9 mouse cellular contexts compared by ENCODE assay signal in the genomic region with DNA sequence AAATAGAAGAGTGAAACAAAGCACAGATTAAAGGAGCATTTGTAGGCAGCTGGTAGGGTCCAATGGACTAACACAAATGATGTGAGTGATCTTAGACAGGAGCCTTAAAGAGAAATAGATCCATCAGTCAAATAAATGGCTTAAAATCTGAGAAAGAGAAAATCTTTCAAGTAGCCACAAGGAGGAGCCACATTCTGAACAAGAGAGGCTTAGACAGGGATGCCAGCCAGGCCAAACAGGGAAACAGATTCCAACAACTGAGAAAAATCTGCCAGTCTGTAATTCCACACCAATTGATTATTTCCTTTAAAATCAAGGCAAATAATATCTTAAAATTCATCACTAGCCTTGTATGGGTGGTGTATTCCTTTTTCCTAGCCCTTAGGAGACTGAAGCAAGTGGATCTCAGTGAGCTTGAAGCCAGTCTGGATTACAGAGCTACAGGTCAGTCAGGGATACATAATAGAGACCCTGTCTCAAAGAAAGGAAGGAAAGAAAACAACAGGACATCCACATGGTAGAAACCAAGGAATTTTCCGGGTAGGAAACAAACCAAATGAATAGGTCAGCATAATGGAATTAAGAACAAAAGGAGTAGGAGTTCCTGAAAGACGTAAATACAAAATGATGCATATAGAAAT. TPM values are rescaled to one million over a fixed set of nuclear protein-coding genes. Genes with fewer than 3 reads are reported as not detected.
A peak's percentile ranks its signal among the peaks of the same experiment; 100 is the strongest.
DNase-seq lines count a peak whose midpoint lies in the region; ATAC-seq and TF ChIP-seq lines count a peak whose summit lies in the region.
"Had no signal": no experiment of that assay in that cellular context is flagged by ENCODE, and none has a peak within 500 bp of the region (broad histone marks: within the 10 kb centered on the region; RNA-seq: fewer than 3 reads in every experiment).

No protein-coding gene starts in this region.

- H3K27me3 ChIP-seq in liver, adult 2 months (ENCODE audit: control insufficient read depth, insufficient read depth, low read length): no peaks in the 10 kb centered on the region
- H3K27me3 ChIP-seq in liver, embryonic 11.5 days (replicated peaks; ENCODE audit: control insufficient read depth, insufficient read depth, low read length): no peaks in the 10 kb centered on the region
- no peaks in the 10 kb centered on the region for H3K27me3 ChIP-seq in neural tube, embryonic 15.5 days (replicated peaks)
- H3K27me3 ChIP-seq: limb, embryonic 15.5 days had no signal

- no peak overlapping the region for H3K4me3 ChIP-seq in liver, adult 2 months (ENCODE audit: insufficient read depth, low read depth, low read length)
- H3K4me3 ChIP-seq in liver, embryonic 11.5 days (ENCODE audit: low read depth, low read length): no peak overlapping the region
- H3K4me3 ChIP-seq in neural tube, embryonic 15.5 days (replicated peaks): no peak overlapping the region
- H3K4me3 ChIP-seq: limb, embryonic 15.5 days had no signal

- H3K27ac ChIP-seq in liver, adult 2 months (replicated peaks; ENCODE audit: insufficient read depth, low read depth, low read length): no peak overlapping the region
- no peak overlapping the region for H3K27ac ChIP-seq in liver, embryonic 11.5 days (ENCODE audit: low read depth, low read length)
- H3K27ac ChIP-seq in neural tube, embryonic 15.5 days (replicated peaks): no peak overlapping the region
- H3K27ac ChIP-seq: limb, embryonic 15.5 days had no signal

- no peak overlapping the region for H3K9ac ChIP-seq in liver, adult 2 months (ENCODE audit: low read depth, low read length)
- no peak overlapping the region for H3K9ac ChIP-seq in liver, embryonic 11.5 days (ENCODE audit: low read depth, low read length)
- H3K9ac ChIP-seq in neural tube, embryonic 15.5 days (replicated peaks): no peak overlapping the region
- H3K9ac ChIP-seq: limb, embryonic 15.5 days had no signal

- peaks cover 3% of the 10 kb centered on the region for H3K36me3 ChIP-seq in liver, adult 2 months (ENCODE audit: control insufficient read depth, insufficient read depth, low read length)
- no peaks in the 10 kb centered on the region for H3K36me3 ChIP-seq in liver, embryonic 11.5 days (ENCODE audit: control insufficient read depth, insufficient read depth, low read length)
- peaks cover 12% of the 10 kb centered on the region; the same call in 1 of the 2 replicates for H3K36me3 ChIP-seq in neural tube, embryonic 15.5 days

- no peak for ATAC-seq in liver, embryonic 11.5 days (replicated peaks; ENCODE audit: low FRiP score)
- peak; percentile 53; the same call in 1 of the 2 replicates for ATAC-seq in neural tube, embryonic 15.5 days (ENCODE audit: low FRiP score)

- DNase-seq in adrenal gland, postnatal 10 days: peak; percentile 23
- DNase-seq in adrenal gland, adult 18-20 months (ENCODE audit: low spot score in 2 of 2): no peak
- peak; percentile 55 for DNase-seq in liver, adult 2 months (ENCODE audit: extremely low read depth, low read depth, low spot score)
- no peak for DNase-seq in liver, embryonic 11.5 days (ENCODE audit: low spot score)
- DNase-seq in embryo, embryonic 11 days: peak; percentile 40
- peak; percentile 3 to 35 for DNase-seq in kidney, postnatal 4 days
- DNase-seq in ovary, adult 18-20 months (ENCODE audit: low spot score): no peak

- no peak for TF ChIP-seq POLR2A in liver, adult 2 months (IDR thresholded peaks at IDR 0.05; ENCODE audit: extremely low read depth, insufficient read depth, low read length)

- no peaks in the 10 kb centered on the region for H3K4me1 ChIP-seq in liver, adult 2 months (ENCODE audit: control insufficient read depth, insufficient read depth, low read length)
- no peaks in the 10 kb centered on the region for H3K4me1 ChIP-seq in liver, embryonic 11.5 days (replicated peaks; ENCODE audit: control insufficient read depth, insufficient read depth, low read length)
- no peaks in the 10 kb centered on the region for H3K4me1 ChIP-seq in neural tube, embryonic 15.5 days
- H3K4me1 ChIP-seq: limb, embryonic 15.5 days had no signal

- H3K4me2 ChIP-seq in liver, embryonic 11.5 days: no peak overlapping the region
- H3K4me2 ChIP-seq in neural tube, embryonic 15.5 days: no peak overlapping the region
- H3K4me2 ChIP-seq: limb, embryonic 15.5 days had no signal

- TF ChIP-seq CTCF in liver, adult 2 months (IDR thresholded peaks at IDR 0.05; ENCODE audit: low read depth, low read length): peak; percentile 16; the same call in 1 of the 2 replicates

- 83% methylated on average over 2 of the region's 2 CpGs for WGBS in liver, adult 2 months
- 84% methylated on average over 2 of the region's 2 CpGs for WGBS in liver, embryonic 11.5 days
- 85% methylated on average over 2 of the region's 2 CpGs for WGBS in neural tube, embryonic 15.5 days

- H3K79me2 ChIP-seq in liver, adult 2 months (ENCODE audit: control insufficient read depth, insufficient read depth, low read length): no peaks in the 10 kb centered on the region

- H3K9me3 ChIP-seq in liver, embryonic 11.5 days (ENCODE audit: control insufficient read depth, low read length): no peaks in the 10 kb centered on the region
- H3K9me3 ChIP-seq in neural tube, embryonic 15.5 days (replicated peaks): no peaks in the 10 kb centered on the region
- H3K9me3 ChIP-seq: limb, embryonic 15.5 days had no signal

RNA-seq across cellular contexts. Expression of gene Pp2d1, which starts 26.8 kb away (rescaled TPM):
- not detected for total RNA-seq in adrenal gland, postnatal 10 days (2021)
- total RNA-seq in adrenal gland, adult 18-20 months (2021): not detected
- total RNA-seq in liver, adult 2 months (2014; rRNA removed): 0.09 TPM in 1 of 2 replicates, not detected in the other
- polyA plus RNA-seq in liver, adult 2 months (2012; rRNA removed): not detected in 2 replicates
- polyA plus RNA-seq in liver, embryonic 11.5 days (2014; fragmentation: Nextera tagmentation; extraction: Ambion mirVana): 0.12 and 0.38 TPM in 2 replicates
- 0.44 and 0.46 TPM in 2 replicates for polyA plus RNA-seq in neural tube, embryonic 15.5 days (2015; fragmentation: Nextera tagmentation; extraction: Ambion mirVana)

RNA-seq across cellular contexts. Expression of gene Rab5a, which starts 33.4 kb away (rescaled TPM):
- 10 to 100 TPM; 73.3 to 79.8 TPM for total RNA-seq in adrenal gland, postnatal 10 days (2021)
- total RNA-seq in adrenal gland, adult 18-20 months (2021): 100 to 1,000 TPM in 1 of 2 experiments, 10 to 100 TPM in 1; 78.9 to 109 TPM
- 44.8 and 53.7 TPM in 2 replicates for total RNA-seq in liver, adult 2 months (2014; rRNA removed)
- polyA plus RNA-seq in liver, adult 2 months (2012; rRNA removed): 6.0 and 7.5 TPM in 2 replicates
- 57.4 and 59.7 TPM in 2 replicates for polyA plus RNA-seq in liver, embryonic 11.5 days (2014; fragmentation: Nextera tagmentation; extraction: Ambion mirVana)
- polyA plus RNA-seq in neural tube, embryonic 15.5 days (2015; fragmentation: Nextera tagmentation; extraction: Ambion mirVana): 106 and 115 TPM in 2 replicates

RNA-seq across cellular contexts. Expression of gene Efhb, which starts 49.3 kb away (rescaled TPM):
- under 1 TPM; 0.67 to 0.69 TPM for total RNA-seq in adrenal gland, postnatal 10 days (2021)
- under 1 TPM; 0.19 to 0.40 TPM for total RNA-seq in adrenal gland, adult 18-20 months (2021)
- total RNA-seq in liver, adult 2 months (2014; rRNA removed): 0.07 TPM in 1 of 2 replicates, not detected in the other
- polyA plus RNA-seq in liver, adult 2 months (2012; rRNA removed): not detected in 2 replicates
- polyA plus RNA-seq in liver, embryonic 11.5 days (2014; fragmentation: Nextera tagmentation; extraction: Ambion mirVana): 0.08 and 0.19 TPM in 2 replicates
- 0.56 and 0.66 TPM in 2 replicates for polyA plus RNA-seq in neural tube, embryonic 15.5 days (2015; fragmentation: Nextera tagmentation; extraction: Ambion mirVana)

RNA-seq across cellular contexts. Expression of gene Kat2b, which starts 54.2 kb away (rescaled TPM):
- 10 to 100 TPM; 68.2 to 69.1 TPM for total RNA-seq in adrenal gland, postnatal 10 days (2021)
- total RNA-seq in adrenal gland, adult 18-20 months (2021): 10 to 100 TPM; 50.8 to 85.6 TPM
- total RNA-seq in liver, adult 2 months (2014; rRNA removed): 56.0 and 57.4 TPM in 2 replicates
- polyA plus RNA-seq in liver, adult 2 months (2012; rRNA removed): 14.1 and 15.6 TPM in 2 replicates
- 7.3 and 8.7 TPM in 2 replicates for polyA plus RNA-seq in liver, embryonic 11.5 days (2014; fragmentation: Nextera tagmentation; extraction: Ambion mirVana)
- 5.5 and 6.0 TPM in 2 replicates for polyA plus RNA-seq in neural tube, embryonic 15.5 days (2015; fragmentation: Nextera tagmentation; extraction: Ambion mirVana)

Comparison
In these comparisons a context has a peak if more than half of its experiments do, and no peak if none do; other contexts are left out.
1. DNase-seq: peak in adrenal gland, postnatal 10 days (single experiment), liver, adult 2 months (single experiment), embryo, embryonic 11 days (single experiment) and kidney, postnatal 4 days (2 of 2); none in adrenal gland, adult 18-20 months (0 of 2), liver, embryonic 11.5 days (single experiment) and ovary, adult 18-20 months (single experiment).